Mouse (Mus musculus): ENCODE data around the gene Ece2. TPM values are rescaled to one million over a fixed set of nuclear protein-coding genes. Genes with fewer than 3 reads are reported as not detected.

Gene Ece2
- total RNA-seq, 4 experiments from 2014 or later, result 11.0 to 45.0 (median 23.8) TPM

GRCm38 (mm10) chr16:20692241-20692965, 62.8 kb downstream of the Ece2 start:
- DNase-seq, result no peak

- peak; percentile 91 for DNase-seq
Measured at GRCm38 (mm10) chr16:20693111-20693701, 63.6 kb downstream of the Ece2 start, which contains the start of gene Fam131a. Gene Fam131a (plus strand): TSS chr16:20693241.

- no peak for DNase-seq
Measured at GRCm38 (mm10) chr16:20694781-20695180, 65.2 kb downstream of the Ece2 start.

- DNase-seq, result peak; percentile 84
Measured at GRCm38 (mm10) chr16:20695622-20696323, 66.1 kb downstream of the Ece2 start.

Small RNA genes within 50 kb of the gene (microRNA-seq; reads per million reads assigned to microRNA genes)
- gene Mir1224, result 5.6 to 9.0 reads per million in 2 experiments

Other genes starting within 250 kb of the Ece2 start
- 100 to 1,000 TPM in 2 of 4 experiments, 10 to 100 TPM in 2; 74.2 to 148 (median 106) TPM for gene Abcc5, start 203.4 kb upstream of the Ece2 start, total RNA-seq (2022)
- 10 to 100 TPM; 62.4 to 72.6 (median 66.0) TPM for gene Eif2b5, start 131.0 kb upstream of the Ece2 start, total RNA-seq (2022)
- gene Dvl3, start 112.8 kb upstream of the Ece2 start, total RNA-seq (2022), result 10 to 100 TPM; 34.1 to 55.2 (median 45.5) TPM
- gene Ap2m1, start 94.3 kb upstream of the Ece2 start, total RNA-seq (2022), result 100 to 1,000 TPM; 273 to 406 (median 325) TPM
- 100 to 1,000 TPM in 2 of 4 experiments, 10 to 100 TPM in 2; 80.8 to 118 (median 97.5) TPM for gene Abcf3, start 81.3 kb upstream of the Ece2 start, total RNA-seq (2022)
- gene Vwa5b2, start 40.4 kb upstream of the Ece2 start, total RNA-seq (2022), result 1 to 10 TPM in 3 of 4 experiments, under 1 TPM in 1; 0.87 to 4.9 (median 2.7) TPM
- gene Eef1akmt4, start 18.2 kb upstream of the Ece2 start, total RNA-seq (2022), result 1 to 10 TPM; 7.3 to 9.5 (median 8.8) TPM
- not detected for gene Gm49333, start 18.2 kb upstream of the Ece2 start, total RNA-seq (2022)
- gene Alg3, start 18.1 kb upstream of the Ece2 start, total RNA-seq (2022), result 10 to 100 TPM; 22.3 to 30.0 (median 25.4) TPM
- 10 to 100 TPM; 28.9 to 62.9 (median 41.8) TPM for gene Camk2n2, start 8.5 kb upstream of the Ece2 start, total RNA-seq (2022)
- 100 to 1,000 TPM; 261 to 301 (median 279) TPM for gene Psmd2, start 21.8 kb downstream of the Ece2 start, total RNA-seq (2022)
- gene Eif4g1, start 38.5 kb downstream of the Ece2 start, total RNA-seq (2022), result 100 to 1,000 TPM; 347 to 386 (median 375) TPM
- 10 to 100 TPM; 15.1 to 24.4 (median 19.7) TPM for gene Fam131a, start 63.4 kb downstream of the Ece2 start, total RNA-seq (2022)
- 10 to 100 TPM; 44.3 to 56.0 (median 51.0) TPM for gene Polr2h, start 87.8 kb downstream of the Ece2 start, total RNA-seq (2022)
- gene Clcn2, start 87.9 kb downstream of the Ece2 start, total RNA-seq (2022), result 10 to 100 TPM; 44.5 to 52.2 (median 47.6) TPM
- 10 to 100 TPM; 10.2 to 30.3 (median 20.0) TPM for gene Chrd, start 103.3 kb downstream of the Ece2 start, total RNA-seq (2022)
- 1 to 10 TPM; 2.3 to 3.1 (median 2.7) TPM for gene Thpo, start 104.7 kb downstream of the Ece2 start, total RNA-seq (2022)

Data from adrenal gland, adult 8-10 months (tissue).